Mouse (Mus musculus): ENCODE measurements around the gene Hhip.
"Not testable (repeated sequence)": the region's sequence is repeated elsewhere in the genome, so short reads cannot be mapped to it uniquely, and the experiment has no call there.

Gene Hhip

GRCm38 (mm10) chr8:79993507-79993906 is 64.3 kb downstream of the Hhip start:
- in situ Hi-C loops (cut with MboI, MseI) = no loop called here

GRCm38 (mm10) chr8:79992121-79992848 is 65.5 kb downstream of the Hhip start:
- in situ Hi-C loops (cut with MboI, MseI) = no loop called here

- in situ Hi-C loops (cut with MboI, MseI) = not testable (repeated sequence)
These were observed 66.4 kb downstream of the Hhip start for GRCm38 (mm10) chr8:79991420-79991819.

- in situ Hi-C loops (cut with MboI, MseI) = no loop called here
These were observed 72.9 kb downstream of the Hhip start for GRCm38 (mm10) chr8:79984946-79985345.

GRCm38 (mm10) chr8:79982144-79982543 is 75.7 kb downstream of the Hhip start:
- in situ Hi-C loops (cut with MboI, MseI) = no loop called here

- in situ Hi-C loops (cut with MboI, MseI) = no loop called here
These were observed 91.6 kb downstream of the Hhip start for GRCm38 (mm10) chr8:79966159-79966558.

- in situ Hi-C loops (cut with MboI, MseI) = no loop called here
These were observed 104.9 kb downstream of the Hhip start for GRCm38 (mm10) chr8:79952857-79953256.

- in situ Hi-C loops (cut with MboI, MseI) = no loop called here
These were observed 107.4 kb downstream of the Hhip start for GRCm38 (mm10) chr8:79950376-79950775.

- in situ Hi-C loops (cut with MboI, MseI) = no loop called here
These were observed 112.2 kb downstream of the Hhip start for GRCm38 (mm10) chr8:79945501-79946076.

GRCm38 (mm10) chr8:79941070-79941469 is 116.7 kb downstream of the Hhip start:
- in situ Hi-C loops (cut with MboI, MseI) = no loop called here

- in situ Hi-C loops (cut with MboI, MseI) = no loop called here
These were observed 120.9 kb downstream of the Hhip start for GRCm38 (mm10) chr8:79936856-79937445.

GRCm38 (mm10) chr8:79935793-79936192 is 122.0 kb downstream of the Hhip start:
- in situ Hi-C loops (cut with MboI, MseI) = no loop called here

- in situ Hi-C loops (cut with MboI, MseI) = no loop called here
These were observed 128.6 kb downstream of the Hhip start for GRCm38 (mm10) chr8:79929202-79929601.

GRCm38 (mm10) chr8:79917211-79917610 is 140.6 kb downstream of the Hhip start:
- in situ Hi-C loops (cut with MboI, MseI) = no loop called here

All from regulatory T cell (primary cell).